Mouse (Mus musculus): ENCODE data around the gene Apobec2. TPM values are rescaled to one million over a fixed set of nuclear protein-coding genes. Genes with fewer than 3 reads are reported as not detected.

The Apobec2 gene
- polyA plus RNA-seq, 1 experiment, result 0.25 TPM

GRCm38 (mm10) chr17:48462096-48462495, 29.4 kb upstream of the Apobec2 start:
- H3K4me3 ChIP-seq (ENCODE audit: low read depth, low read length), result no peak overlapping the region
- no peak for TF ChIP-seq POLR2A (IDR thresholded peaks at IDR 0.05; ENCODE audit: low read depth, low read length)
- no peak for TF ChIP-seq CTCF (IDR thresholded peaks at IDR 0.05; ENCODE audit: extremely low read depth, insufficient read length, insufficient replicate concordance, low read depth, low read length)
- peaks cover 49% of the 10 kb centered on the region for H3K36me3 ChIP-seq (ENCODE audit: control insufficient read depth, insufficient read depth, low read length)
- WGBS, result 85% methylated on average over 13 of the region's 13 CpGs
- no peaks in the 10 kb centered on the region for H3K27me3 ChIP-seq (ENCODE audit: control insufficient read depth, insufficient read depth, low read length)
- peaks cover 10% of the 10 kb centered on the region for H3K4me1 ChIP-seq (ENCODE audit: control insufficient read depth, insufficient read depth, insufficient read length, low read length)
- no peak overlapping the region for H3K27ac ChIP-seq (ENCODE audit: insufficient read depth, low read depth, low read length)

GRCm38 (mm10) chr17:48457971-48458653, 25.4 kb upstream of the Apobec2 start:
- WGBS, result 20% methylated on average over 13 of the region's 13 CpGs
- peaks cover 14% of the 10 kb centered on the region for H3K4me1 ChIP-seq (ENCODE audit: control insufficient read depth, insufficient read depth, insufficient read length, low read length)
- H3K36me3 ChIP-seq (ENCODE audit: control insufficient read depth, insufficient read depth, low read length), result peaks cover 23% of the 10 kb centered on the region

GRCm38 (mm10) chr17:48455955-48456354, 23.2 kb upstream of the Apobec2 start:
- no peak for TF ChIP-seq CTCF (IDR thresholded peaks at IDR 0.05; ENCODE audit: extremely low read depth, insufficient read length, insufficient replicate concordance, low read depth, low read length)
- Histone ChIP-seq H3K27me3 (ENCODE audit: control insufficient read depth, insufficient read depth, low read length) (no peaks in the 10 kb centered on the region), H3K4me1 (ENCODE audit: control insufficient read depth, insufficient read depth, insufficient read length, low read length) (peaks cover 20% of the 10 kb centered on the region), H3K36me3 (ENCODE audit: control insufficient read depth, insufficient read depth, low read length) (peaks cover 13% of the 10 kb centered on the region), H3K4me3 (ENCODE audit: low read depth, low read length) (peak overlapping the region; percentile 57), H3K27ac (ENCODE audit: insufficient read depth, low read depth, low read length) (peak overlapping the region; percentile 86)
- WGBS, result 34% methylated on average over 2 of the region's 2 CpGs

More at GRCm38 (mm10) chr17:48457971-48458653, 25.4 kb upstream of the Apobec2 start:
- H3K4me3 ChIP-seq (ENCODE audit: low read depth, low read length), result peak overlapping the region; percentile 59
- TF ChIP-seq CTCF (IDR thresholded peaks at IDR 0.05; ENCODE audit: extremely low read depth, insufficient read length, insufficient replicate concordance, low read depth, low read length), result no peak
- TF ChIP-seq POLR2A (IDR thresholded peaks at IDR 0.05; ENCODE audit: low read depth, low read length), result 0 out of 2 replicates have a peak, but pooled peaks have one; percentile 10
- H3K27me3 ChIP-seq (ENCODE audit: control insufficient read depth, insufficient read depth, low read length), result no peaks in the 10 kb centered on the region
- H3K27ac ChIP-seq (ENCODE audit: insufficient read depth, low read depth, low read length), result peak overlapping the region; percentile 98

- Histone ChIP-seq H3K4me3 (ENCODE audit: low read depth, low read length) (peak within 1 kb of the TSS; percentile 69), H3K27ac (ENCODE audit: insufficient read depth, low read depth, low read length) (peak within 1 kb of the TSS; percentile 87), H3K4me1 (ENCODE audit: control insufficient read depth, insufficient read depth, insufficient read length, low read length) (peaks cover 23% of the 10 kb centered on the region), H3K36me3 (ENCODE audit: control insufficient read depth, insufficient read depth, low read length) (peaks cover 3% of the 10 kb centered on the region), H3K27me3 (ENCODE audit: control insufficient read depth, insufficient read depth, low read length) (no peaks in the 10 kb centered on the region)
- WGBS, result 16% methylated on average over 11 of the region's 11 CpGs
- no peak for TF ChIP-seq CTCF (IDR thresholded peaks at IDR 0.05; ENCODE audit: extremely low read depth, insufficient read length, insufficient replicate concordance, low read depth, low read length)
- TF ChIP-seq POLR2A (IDR thresholded peaks at IDR 0.05; ENCODE audit: low read depth, low read length), result peak; percentile 80
These were observed 22.0 kb upstream of the Apobec2 start, which contains the start of gene Unc5cl for GRCm38 (mm10) chr17:48454688-48455087. Unc5cl (plus strand) TSS chr17:48454901.

GRCm38 (mm10) chr17:48454190-48454589, 21.5 kb upstream of the Apobec2 start:
- peaks cover 23% of the 10 kb centered on the region for H3K4me1 ChIP-seq (ENCODE audit: control insufficient read depth, insufficient read depth, insufficient read length, low read length)
- WGBS, result 27% methylated on average over 7 of the region's 7 CpGs
- H3K27me3 ChIP-seq (ENCODE audit: control insufficient read depth, insufficient read depth, low read length), result no peaks in the 10 kb centered on the region
- no peak for TF ChIP-seq CTCF (IDR thresholded peaks at IDR 0.05; ENCODE audit: extremely low read depth, insufficient read length, insufficient replicate concordance, low read depth, low read length)
- no peak for TF ChIP-seq POLR2A (IDR thresholded peaks at IDR 0.05; ENCODE audit: low read depth, low read length)
- H3K4me3 ChIP-seq (ENCODE audit: low read depth, low read length), result peak overlapping the region; percentile 69
- no peaks in the 10 kb centered on the region for H3K36me3 ChIP-seq (ENCODE audit: control insufficient read depth, insufficient read depth, low read length)
- peak overlapping the region; percentile 87 for H3K27ac ChIP-seq (ENCODE audit: insufficient read depth, low read depth, low read length)

- Histone ChIP-seq H3K4me1 (ENCODE audit: control insufficient read depth, insufficient read depth, insufficient read length, low read length) (peaks cover 17% of the 10 kb centered on the region), H3K36me3 (ENCODE audit: control insufficient read depth, insufficient read depth, low read length) (no peaks in the 10 kb centered on the region), H3K27ac (ENCODE audit: insufficient read depth, low read depth, low read length) (no peak overlapping the region), H3K27me3 (ENCODE audit: control insufficient read depth, insufficient read depth, low read length) (no peaks in the 10 kb centered on the region), H3K4me3 (ENCODE audit: low read depth, low read length) (no peak overlapping the region)
- TF ChIP-seq POLR2A (IDR thresholded peaks at IDR 0.05; ENCODE audit: low read depth, low read length) (no peak), CTCF (IDR thresholded peaks at IDR 0.05; ENCODE audit: extremely low read depth, insufficient read length, insufficient replicate concordance, low read depth, low read length) (peak; percentile 24; the same call in 1 of the 2 replicates)
- 62% methylated on average over 7 of the region's 7 CpGs for WGBS
These were observed 20.8 kb upstream of the Apobec2 start for GRCm38 (mm10) chr17:48453489-48453888.

- TF ChIP-seq CTCF (IDR thresholded peaks at IDR 0.05; ENCODE audit: extremely low read depth, insufficient read length, insufficient replicate concordance, low read depth, low read length), result no peak
- TF ChIP-seq POLR2A (IDR thresholded peaks at IDR 0.05; ENCODE audit: low read depth, low read length), result no peak
- Histone ChIP-seq H3K4me1 (ENCODE audit: control insufficient read depth, insufficient read depth, insufficient read length, low read length) (peaks cover 11% of the 10 kb centered on the region), H3K27me3 (ENCODE audit: control insufficient read depth, insufficient read depth, low read length) (no peaks in the 10 kb centered on the region), H3K36me3 (ENCODE audit: control insufficient read depth, insufficient read depth, low read length) (no peaks in the 10 kb centered on the region), H3K27ac (ENCODE audit: insufficient read depth, low read depth, low read length) (no peak overlapping the region), H3K4me3 (ENCODE audit: low read depth, low read length) (no peak overlapping the region)
- WGBS, result 40% methylated on average over 9 of the region's 9 CpGs
These were observed 19.2 kb upstream of the Apobec2 start for GRCm38 (mm10) chr17:48451753-48452444.
